Mouse (Mus musculus) forebrain, embryonic 11.5 days (tissue): ENCODE measurements around the gene Slit2. TPM values are rescaled to one million over a fixed set of nuclear protein-coding genes. Genes with fewer than 3 reads are reported as not detected.

Source experiments
- ATAC-seq: fragments of 200-750 bp; cut with Nextera tagmentation; replicated peaks from 2 replicates; pipeline ENCODE4 v1.8.0; 2017; ENCODE audit warnings: moderate TSS enrichment; ENCODE audit not compliant: low FRiP score
- DNase-seq: peaks from one replicate; pipeline ENCODE4 v3.0.0-alpha.2; 2017; ENCODE audit warnings: low spot score
- H3K27ac ChIP-seq: fragments of 300-500 bp; sonication (generic); 2 replicates; pipeline ENCODE4 v1.5.1; 2014; ENCODE audit warnings: low read depth, low read length
- H3K27me3 ChIP-seq: fragments of 300-500 bp; sonication (generic); 2 replicates; pipeline ENCODE4 v1.6.1; 2014; ENCODE audit warnings: mild to moderate bottlenecking, low read length, mixed read lengths; ENCODE audit not compliant: control insufficient read depth, insufficient read depth
- H3K36me3 ChIP-seq: fragments of 300-500 bp; sonication (generic); 2 replicates; pipeline ENCODE4 v1.6.1; 2014; ENCODE audit warnings: mild to moderate bottlenecking, low read length, moderate library complexity, mixed read lengths; ENCODE audit not compliant: control insufficient read depth, insufficient read depth
- H3K4me1 ChIP-seq: fragments of 300-500 bp; sonication (generic); replicated peaks from 2 replicates; pipeline ENCODE4 v1.6.1; 2014; ENCODE audit warnings: low read length, mixed read lengths; ENCODE audit not compliant: control insufficient read depth, insufficient read depth
- H3K4me2 ChIP-seq: fragments of 300-500 bp; sonication (generic); 2 replicates; pipeline ENCODE4 v1.6.1; 2014; ENCODE audit warnings: low read depth, mild to moderate bottlenecking, low read length, moderate library complexity, mixed read lengths; ENCODE audit not compliant: severe bottlenecking
- H3K4me3 ChIP-seq: fragments of 300-500 bp; sonication (generic); 2 replicates; pipeline ENCODE4 v1.5.1; 2014; ENCODE audit warnings: low read depth, low read length
- H3K9ac ChIP-seq: fragments of 300-500 bp; sonication (generic); 2 replicates; pipeline ENCODE4 v1.6.1; 2014; ENCODE audit warnings: low read length
- H3K9me3 ChIP-seq: fragments of 300-500 bp; sonication (generic); 2 replicates; pipeline ENCODE4 v1.6.1; 2016; ENCODE audit warnings: low read length, mixed read lengths; ENCODE audit not compliant: control insufficient read depth
- WGBS: fragments of 180-500 bp; shearing (Covaris S2); extraction: QIAGEN DNeasy Blood & Tissue Kit; methylation state at CpG from one replicate; pipeline ENCODE4 v1.1.7; 2014; 5-methylcytosine and 5-hydroxymethylcytosine counted together
- polyA plus RNA-seq: library from polyadenylated mRNA; unstranded; fragments of >200 nt; fragmentation: Nextera tagmentation; extraction: Ambion mirVana; gene quantifications from 2 replicates; pipeline ENCODE4 v1.2.1, GENCODE M21; 2014

Gene Slit2
- polyA plus RNA-seq, 1 experiment from 2014 or later, result 28.5 TPM

- DNase-seq (no peak), ATAC-seq (no peak)
- no peaks in the 10 kb centered on the region for H3K9me3 ChIP-seq
- H3K4me3 ChIP-seq, result no peak overlapping the region
- H3K4me2 ChIP-seq, result no peak overlapping the region
- H3K36me3 ChIP-seq, result no peaks in the 10 kb centered on the region
- 88% methylated on average over 2 of the region's 2 CpGs for WGBS
- no peaks in the 10 kb centered on the region for H3K4me1 ChIP-seq
- H3K27me3 ChIP-seq, result peaks cover 14% of the 10 kb centered on the region; the same call in 1 of the 2 replicates
- H3K9ac ChIP-seq, result no peak overlapping the region
- no peak overlapping the region for H3K27ac ChIP-seq
Observed at GRCm38 (mm10) chr5:48146082-48146481, 163.1 kb downstream of the Slit2 start.

GRCm38 (mm10) chr5:48160829-48161228 lies 177.9 kb downstream of the Slit2 start:
- Histone ChIP-seq H3K4me3 (no peak overlapping the region), H3K27me3 (no peaks in the 10 kb centered on the region), H3K27ac (no peak overlapping the region), H3K4me1 (no peaks in the 10 kb centered on the region), H3K9ac (no peak overlapping the region), H3K4me2 (no peak overlapping the region), H3K9me3 (no peaks in the 10 kb centered on the region), H3K36me3 (no peaks in the 10 kb centered on the region)
- ATAC-seq (no peak), DNase-seq (no peak)
- WGBS, result 84% methylated on average over 3 of the region's 3 CpGs

- Histone ChIP-seq H3K4me3 (no peak overlapping the region), H3K27ac (no peak overlapping the region), H3K9me3 (no peaks in the 10 kb centered on the region), H3K9ac (no peak overlapping the region), H3K36me3 (no peaks in the 10 kb centered on the region), H3K27me3 (no peaks in the 10 kb centered on the region), H3K4me1 (no peaks in the 10 kb centered on the region), H3K4me2 (no peak overlapping the region)
- WGBS, result 66% methylated on average over 9 of the region's 9 CpGs
- ATAC-seq (no peak), DNase-seq (no peak)
Observed at GRCm38 (mm10) chr5:48181646-48182302, 198.8 kb downstream of the Slit2 start.

GRCm38 (mm10) chr5:48184358-48184757 lies 201.4 kb downstream of the Slit2 start:
- no peak for DNase-seq
- ATAC-seq, result no peak
- Histone ChIP-seq H3K4me1 (no peaks in the 10 kb centered on the region), H3K27me3 (no peaks in the 10 kb centered on the region), H3K4me2 (no peak overlapping the region), H3K36me3 (no peaks in the 10 kb centered on the region), H3K9ac (no peak overlapping the region), H3K9me3 (no peaks in the 10 kb centered on the region), H3K27ac (no peak overlapping the region), H3K4me3 (no peak overlapping the region)
- WGBS, result 86% methylated on average over 8 of the region's 8 CpGs

- H3K9me3 ChIP-seq, result no peaks in the 10 kb centered on the region
- no peaks in the 10 kb centered on the region for H3K36me3 ChIP-seq
- H3K9ac ChIP-seq, result no peak overlapping the region
- ATAC-seq (no peak), DNase-seq (no peak)
- no peak overlapping the region for H3K4me2 ChIP-seq
- H3K27ac ChIP-seq, result no peak overlapping the region
- H3K4me3 ChIP-seq, result no peak overlapping the region
- H3K27me3 ChIP-seq, result no peaks in the 10 kb centered on the region
- no peaks in the 10 kb centered on the region for H3K4me1 ChIP-seq
- WGBS, result 91% methylated on average over 4 of the region's 4 CpGs
Observed at GRCm38 (mm10) chr5:48187819-48188218, 204.9 kb downstream of the Slit2 start.

GRCm38 (mm10) chr5:48199380-48199779 lies 216.4 kb downstream of the Slit2 start:
- H3K36me3 ChIP-seq, result no peaks in the 10 kb centered on the region
- no peak overlapping the region for H3K4me2 ChIP-seq
- no peak for ATAC-seq
- H3K9me3 ChIP-seq, result no peaks in the 10 kb centered on the region
- no peak for DNase-seq
- H3K27ac ChIP-seq, result no peak overlapping the region
- no peak overlapping the region for H3K9ac ChIP-seq
- no peaks in the 10 kb centered on the region for H3K27me3 ChIP-seq
- H3K4me3 ChIP-seq, result no peak overlapping the region
- no peaks in the 10 kb centered on the region for H3K4me1 ChIP-seq

- Histone ChIP-seq H3K4me1 (no peaks in the 10 kb centered on the region), H3K27ac (no peak overlapping the region), H3K4me2 (no peak overlapping the region), H3K36me3 (no peaks in the 10 kb centered on the region), H3K9ac (no peak overlapping the region), H3K9me3 (no peaks in the 10 kb centered on the region), H3K4me3 (no peak overlapping the region), H3K27me3 (no peaks in the 10 kb centered on the region)
- no peak for DNase-seq
- ATAC-seq, result peak; percentile 57; the same call in 1 of the 2 replicates
- WGBS, result 57% methylated on average over 2 of the region's 2 CpGs
Observed at GRCm38 (mm10) chr5:48215248-48215647, 232.3 kb downstream of the Slit2 start.

GRCm38 (mm10) chr5:48219624-48220155 lies 236.8 kb downstream of the Slit2 start:
- Histone ChIP-seq H3K4me1 (no peaks in the 10 kb centered on the region), H3K36me3 (no peaks in the 10 kb centered on the region), H3K27ac (no peak overlapping the region), H3K9me3 (no peaks in the 10 kb centered on the region), H3K27me3 (no peaks in the 10 kb centered on the region), H3K4me3 (no peak overlapping the region), H3K9ac (no peak overlapping the region), H3K4me2 (no peak overlapping the region)
- DNase-seq (no peak), ATAC-seq (no peak; the same call in 1 of the 2 replicates)
- WGBS, result 73% methylated on average over 10 of the region's 10 CpGs

- Histone ChIP-seq H3K27ac (no peak overlapping the region), H3K4me2 (no peak overlapping the region), H3K4me3 (no peak overlapping the region), H3K36me3 (no peaks in the 10 kb centered on the region), H3K9ac (no peak overlapping the region), H3K4me1 (no peaks in the 10 kb centered on the region), H3K27me3 (no peaks in the 10 kb centered on the region), H3K9me3 (no peaks in the 10 kb centered on the region)
- DNase-seq (no peak), ATAC-seq (no peak)
- 75% methylated on average over 2 of the region's 2 CpGs for WGBS
Observed at GRCm38 (mm10) chr5:48225500-48225899, 242.6 kb downstream of the Slit2 start.
